Mouse (Mus musculus): Measurements from ENCODE around the gene Flrt1.
A peak's percentile ranks its signal among the peaks of the same experiment; 100 is the strongest.

Gene Flrt1

DNA sequence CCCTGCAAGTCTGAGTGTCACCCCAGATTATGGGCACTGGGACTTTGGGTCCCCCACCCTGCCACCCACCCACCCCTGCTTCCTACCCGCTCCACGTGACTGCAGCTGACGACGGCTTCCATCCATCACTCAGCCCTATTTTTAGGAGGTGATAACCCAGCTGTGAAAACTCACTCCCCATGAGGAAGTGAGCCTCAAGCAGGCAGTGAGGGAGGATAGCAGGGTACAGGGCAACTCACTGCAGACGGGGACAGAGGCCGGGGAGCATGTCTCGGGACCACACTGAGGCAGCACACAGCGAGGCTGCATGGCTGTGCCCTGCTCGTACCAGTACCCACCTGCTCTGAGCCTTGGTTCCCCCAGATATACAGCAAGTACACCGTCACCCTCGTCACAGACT lies 24.8 kb upstream of the Flrt1 start:
- DNase-seq (ENCODE audit: low spot score in 2 of 2), result no peak

DNA sequence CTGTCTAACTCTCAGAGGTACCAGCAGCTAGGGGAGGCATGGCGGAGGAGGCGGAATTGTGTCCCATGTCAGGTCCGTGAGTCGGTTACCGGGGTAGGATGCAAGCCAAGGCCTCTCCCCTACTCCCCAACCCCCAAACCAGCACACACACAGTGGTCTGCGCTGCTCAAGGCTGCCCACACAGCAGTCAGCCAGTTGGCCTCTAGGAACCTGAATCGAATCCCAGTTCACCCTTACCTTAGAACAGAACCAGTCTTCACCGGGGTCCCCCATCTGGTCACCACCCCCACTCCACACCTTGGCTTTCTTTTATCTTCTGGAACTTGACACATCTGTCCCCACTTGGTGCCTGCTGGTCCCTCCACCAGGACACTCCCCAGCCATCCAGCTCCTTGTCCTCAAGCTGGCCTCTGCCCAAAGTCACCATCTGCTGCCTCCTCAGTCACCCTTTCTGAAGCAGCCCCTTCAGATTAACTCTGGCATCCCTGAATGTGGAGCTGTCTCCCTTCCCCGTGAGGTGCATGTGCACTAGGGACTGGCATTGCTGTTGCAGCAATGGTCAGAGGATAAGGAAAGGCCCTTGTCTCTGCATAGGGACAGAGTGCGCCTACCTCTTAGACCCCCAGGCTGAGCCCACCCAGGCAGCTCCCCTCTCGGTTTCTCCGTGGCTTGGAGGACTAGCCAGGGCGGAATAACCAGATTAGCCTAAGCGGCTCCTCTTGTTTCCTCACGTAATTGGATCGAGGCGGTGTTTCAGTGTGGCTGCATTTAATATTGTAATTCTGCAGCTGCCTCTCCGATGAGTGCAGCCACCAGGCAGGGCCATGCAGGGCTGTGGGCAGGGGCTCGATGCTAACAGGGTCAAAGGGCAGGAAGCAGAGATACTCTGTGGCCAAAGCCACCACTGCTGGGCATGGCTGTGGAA lies 23.3 kb upstream of the Flrt1 start:
- DNase-seq (ENCODE audit: low spot score in 2 of 2), result no peak

DNA sequence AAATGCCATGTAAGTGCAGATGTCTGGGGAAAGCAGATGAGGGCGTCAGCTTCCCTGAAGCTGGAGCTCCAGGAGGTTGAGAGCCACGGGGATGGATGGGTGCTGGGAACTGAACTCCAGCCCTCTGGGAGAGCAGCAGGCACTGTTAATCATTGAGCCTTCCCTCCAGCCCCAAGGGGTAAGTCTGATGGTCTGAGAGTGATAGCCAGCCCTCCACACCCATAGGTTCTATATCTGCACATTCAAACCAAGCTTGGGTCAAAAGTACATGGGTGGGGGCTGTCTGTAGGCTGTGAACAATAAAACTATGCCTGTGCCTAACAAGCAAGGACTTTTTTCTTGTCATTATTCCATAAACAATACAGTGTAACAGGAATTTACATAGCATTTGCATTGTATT lies 21.4 kb upstream of the Flrt1 start:
- no peak for DNase-seq (ENCODE audit: low spot score in 2 of 2)

DNA sequence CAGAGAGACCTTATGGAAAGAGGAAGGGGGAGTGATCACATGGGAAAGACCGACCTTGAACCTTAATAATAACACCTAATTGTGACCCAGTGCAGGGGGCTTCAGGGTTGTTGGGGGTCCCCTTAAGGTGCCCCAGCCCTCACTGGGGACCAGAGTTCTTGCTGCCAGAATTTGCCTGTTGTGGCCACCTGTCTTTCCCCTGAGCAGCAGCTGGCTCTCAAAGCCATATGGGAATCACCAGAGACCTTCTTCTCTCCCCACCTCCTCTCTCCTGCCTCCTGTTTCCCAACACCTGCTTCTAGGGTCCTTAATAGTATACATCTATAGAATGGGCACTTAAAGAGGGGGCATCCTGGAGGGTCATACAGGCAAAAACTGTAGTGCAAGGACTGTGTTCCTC lies 20.7 kb upstream of the Flrt1 start:
- no peak for DNase-seq (ENCODE audit: low spot score in 2 of 2)

DNA sequence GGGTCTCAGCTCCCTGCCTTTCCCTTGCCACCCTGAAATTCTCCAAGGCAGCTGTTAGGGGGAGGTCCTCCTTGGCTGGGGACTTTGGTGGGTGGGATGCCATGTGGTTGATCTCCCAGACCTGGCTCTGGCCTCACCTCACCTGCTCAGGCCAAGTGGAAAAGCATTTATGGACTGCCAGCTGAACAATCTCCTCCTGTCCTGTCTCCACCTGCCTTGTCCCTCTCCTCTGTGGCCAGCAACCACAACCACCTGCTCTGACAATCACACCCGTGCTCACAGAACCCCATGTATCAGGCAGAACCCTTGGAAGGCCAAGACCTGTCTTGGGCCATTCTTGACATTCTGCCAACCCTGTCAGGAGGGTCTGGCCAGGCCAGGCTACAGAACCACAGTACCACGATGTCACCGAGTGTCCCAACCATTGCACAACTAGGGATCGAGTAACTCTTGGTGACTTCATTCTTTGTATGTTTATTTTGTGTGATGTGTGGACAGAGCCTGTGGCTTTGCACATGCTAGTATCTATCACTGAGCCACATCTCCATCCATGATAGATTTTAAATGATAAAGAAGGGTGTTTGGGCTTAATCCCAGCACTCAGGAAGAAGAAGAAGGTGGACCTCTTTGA lies 20.1 kb upstream of the Flrt1 start:
- no peak for DNase-seq (ENCODE audit: low spot score in 2 of 2)

DNA sequence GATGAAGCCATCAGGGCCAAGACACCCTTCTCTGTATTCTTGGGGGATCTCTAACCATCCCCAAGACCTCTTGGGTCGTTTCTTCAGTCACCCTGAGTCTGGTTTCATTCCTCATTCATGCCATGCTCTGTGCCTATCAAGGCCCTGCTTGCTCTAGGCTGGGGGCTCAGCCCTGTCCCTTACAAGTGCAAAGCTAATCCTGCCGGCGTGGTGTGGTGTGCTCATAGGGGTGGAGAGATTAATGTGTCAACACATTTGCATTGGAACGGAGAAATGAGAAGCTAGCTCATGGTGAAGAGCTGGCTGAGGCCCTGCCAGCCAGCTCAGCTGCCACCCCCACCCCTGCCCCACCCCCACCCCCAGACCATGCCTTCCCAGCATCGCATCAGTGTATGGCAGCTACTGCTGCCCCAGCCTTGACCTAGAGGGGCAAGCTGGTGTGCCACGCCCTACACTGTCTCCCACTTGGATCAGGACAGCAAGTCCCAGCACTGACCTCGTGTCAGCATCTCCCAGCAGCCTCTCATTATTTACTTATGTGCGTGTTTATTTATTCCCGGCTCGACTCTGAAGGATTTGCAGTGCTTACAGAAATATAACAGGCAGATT lies 17.3 kb upstream of the Flrt1 start:
- no peak for DNase-seq (ENCODE audit: low spot score in 2 of 2)

DNA sequence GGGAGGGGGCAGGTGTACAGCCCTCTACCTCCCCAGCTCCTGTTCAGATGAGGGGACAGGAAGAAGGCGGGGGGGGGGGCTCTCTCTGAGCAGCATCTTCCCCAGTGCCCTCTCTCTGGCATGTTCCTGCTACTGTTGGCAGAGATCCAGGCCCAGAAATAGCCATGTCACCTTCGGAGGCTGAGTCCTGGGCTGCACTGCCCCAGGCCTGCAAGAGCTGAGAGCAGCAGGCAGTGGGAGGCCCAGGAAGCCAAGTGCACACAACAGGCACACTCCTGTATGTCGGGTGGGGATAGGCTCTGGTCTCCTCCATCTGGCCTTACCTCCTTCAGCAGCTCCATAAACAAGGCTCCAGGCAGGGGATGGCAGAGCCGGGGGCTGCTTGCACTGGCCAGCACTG lies 16.7 kb upstream of the Flrt1 start:
- DNase-seq (ENCODE audit: low spot score in 2 of 2), result no peak

DNA sequence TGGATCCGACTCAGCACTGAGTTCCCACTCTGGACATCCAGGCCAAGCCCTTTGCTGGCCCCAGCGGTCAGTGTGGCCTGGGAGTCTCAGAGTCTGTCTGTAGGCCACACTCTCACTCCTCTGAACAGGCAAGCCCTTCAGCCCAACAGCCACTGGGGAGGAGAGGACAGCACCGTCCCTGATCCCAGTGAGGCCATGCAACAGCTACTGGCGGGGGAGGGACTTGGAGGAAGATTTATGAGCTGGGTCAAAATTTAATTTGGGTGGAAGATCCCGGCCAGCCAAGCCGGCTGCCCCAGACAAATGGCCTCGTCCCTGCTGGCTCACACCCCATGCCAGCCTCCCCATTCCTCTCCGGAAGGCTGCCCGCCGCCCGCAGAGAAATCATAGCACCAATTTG lies 15.7 kb upstream of the Flrt1 start:
- no peak for DNase-seq (ENCODE audit: low spot score in 2 of 2)

DNA sequence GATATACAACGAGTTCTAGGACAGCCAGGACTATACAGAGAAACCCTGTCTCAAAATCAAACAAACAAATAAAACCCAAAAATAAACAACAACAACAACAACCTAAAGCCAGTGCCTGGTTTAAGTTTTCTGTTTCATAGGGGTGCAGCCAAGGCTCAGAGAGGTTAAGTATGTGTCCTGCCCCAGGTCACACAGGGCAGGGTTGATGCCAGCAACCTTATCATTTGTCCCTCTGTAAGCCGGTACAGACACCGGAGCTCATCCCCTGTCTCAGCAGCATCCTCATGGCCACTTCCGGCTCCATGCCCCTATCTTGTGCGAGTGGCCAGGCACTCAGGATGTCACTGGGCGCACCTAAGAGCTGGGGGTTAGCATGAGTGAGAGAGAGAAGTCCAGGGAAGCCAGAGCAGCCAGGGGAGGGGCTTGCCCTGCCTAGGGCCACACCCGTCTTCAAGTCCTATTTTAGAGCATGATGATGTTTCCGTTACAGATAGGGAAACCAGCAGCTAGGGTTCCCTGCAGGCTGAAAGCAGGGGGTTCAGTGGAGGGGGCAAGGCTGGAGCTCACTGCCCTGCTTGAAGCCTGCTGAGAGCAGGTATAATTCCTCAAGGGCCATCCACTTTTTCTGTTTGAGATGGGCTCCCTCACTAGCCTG lies 12.3 kb upstream of the Flrt1 start:
- no peak for DNase-seq (ENCODE audit: low spot score in 2 of 2)

DNA sequence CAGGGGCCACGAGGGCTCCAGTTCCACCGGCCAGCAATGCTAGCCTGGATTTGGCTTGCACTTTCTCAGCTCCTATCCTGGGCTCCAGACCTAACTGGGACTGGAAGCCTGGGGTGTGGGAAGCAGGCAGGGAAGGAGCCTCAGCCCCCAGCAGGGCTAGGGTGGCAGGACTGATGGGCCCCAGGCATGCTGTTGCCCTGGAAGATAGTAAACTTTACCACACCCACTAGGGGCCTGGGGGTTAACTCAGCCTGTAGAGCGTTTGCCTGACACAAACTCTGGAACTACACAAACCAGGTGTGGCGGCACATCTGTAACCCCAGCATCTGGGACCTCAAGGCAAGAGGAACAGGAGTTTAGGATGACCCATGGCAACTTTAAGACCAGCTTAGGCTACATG lies 11.6 kb upstream of the Flrt1 start:
- no peak for DNase-seq (ENCODE audit: low spot score in 2 of 2)

DNA sequence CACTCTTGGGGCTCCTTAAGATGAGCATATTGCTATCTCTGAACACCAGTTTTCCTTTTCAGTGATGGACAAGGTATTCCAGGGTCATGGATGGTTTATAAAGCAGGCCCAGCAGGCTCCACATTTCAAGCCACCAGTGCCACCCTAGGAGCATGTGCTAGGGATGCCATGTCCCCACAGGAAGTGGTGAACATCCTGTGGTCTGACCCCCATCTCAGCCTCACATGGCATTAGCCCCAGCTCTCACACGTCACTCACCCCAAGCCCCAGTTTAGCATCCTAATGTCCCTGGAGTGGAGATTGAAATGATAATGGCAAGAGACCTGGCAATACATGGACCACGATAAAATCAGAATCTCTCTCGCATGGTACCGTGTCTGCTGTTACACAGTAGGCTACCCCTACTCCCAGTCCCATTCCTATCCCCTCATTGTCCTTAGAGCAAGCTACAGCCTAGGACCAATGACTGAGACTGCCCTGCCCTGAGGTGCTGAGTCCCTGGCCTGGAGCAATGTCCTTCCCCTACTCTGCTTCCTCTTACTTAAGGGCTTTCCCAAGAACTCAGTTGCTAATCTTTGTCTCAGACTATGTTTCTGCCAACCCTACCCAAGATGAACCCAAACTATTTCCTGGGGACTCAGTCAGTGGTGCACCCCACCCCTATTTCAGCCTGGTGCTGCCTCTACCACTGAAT lies 10.7 kb upstream of the Flrt1 start:
- DNase-seq (ENCODE audit: low spot score in 2 of 2), result no peak

DNA sequence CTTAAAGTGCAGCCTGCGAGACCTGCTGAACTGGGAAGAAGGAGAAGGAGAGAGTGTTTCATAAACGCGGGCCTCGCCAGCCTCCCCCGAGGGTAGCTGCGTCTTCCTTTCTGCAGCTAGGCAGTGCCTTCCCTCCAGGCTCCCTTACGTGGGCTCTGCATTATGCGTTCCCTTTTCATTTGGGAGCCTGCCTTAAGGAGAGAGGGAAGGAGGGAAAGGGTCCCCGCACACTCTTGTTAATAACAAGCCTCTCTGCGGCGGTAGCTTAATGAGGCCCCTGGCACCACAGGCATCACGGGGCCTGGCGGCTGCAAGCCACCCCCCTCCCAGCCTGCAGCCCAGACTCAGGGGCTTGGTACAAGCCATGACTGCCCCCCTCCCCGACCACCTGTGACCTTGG lies 8.0 kb upstream of the Flrt1 start:
- no peak for DNase-seq (ENCODE audit: low spot score in 2 of 2)

DNA sequence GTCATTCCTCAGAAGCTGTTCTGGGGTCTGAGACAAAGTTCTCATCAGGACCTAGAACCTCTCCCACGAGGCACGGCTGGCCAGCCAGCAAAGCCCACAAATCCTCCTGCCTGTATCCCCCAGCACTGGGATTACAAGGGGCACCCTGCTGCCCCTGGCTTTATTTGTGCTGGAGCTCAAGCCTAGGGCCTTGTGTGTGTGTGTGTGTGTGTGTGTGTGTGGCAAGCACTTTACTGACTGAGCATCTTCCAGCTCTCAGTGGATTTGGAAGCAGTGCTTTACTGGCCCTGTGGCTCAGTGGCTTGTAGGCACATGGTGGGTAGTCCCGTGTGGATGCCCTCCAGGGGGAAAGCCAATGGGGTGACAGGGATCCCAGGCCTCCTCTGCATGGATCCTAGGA lies 7.1 kb upstream of the Flrt1 start:
- no peak for DNase-seq (ENCODE audit: low spot score in 2 of 2)

DNA sequence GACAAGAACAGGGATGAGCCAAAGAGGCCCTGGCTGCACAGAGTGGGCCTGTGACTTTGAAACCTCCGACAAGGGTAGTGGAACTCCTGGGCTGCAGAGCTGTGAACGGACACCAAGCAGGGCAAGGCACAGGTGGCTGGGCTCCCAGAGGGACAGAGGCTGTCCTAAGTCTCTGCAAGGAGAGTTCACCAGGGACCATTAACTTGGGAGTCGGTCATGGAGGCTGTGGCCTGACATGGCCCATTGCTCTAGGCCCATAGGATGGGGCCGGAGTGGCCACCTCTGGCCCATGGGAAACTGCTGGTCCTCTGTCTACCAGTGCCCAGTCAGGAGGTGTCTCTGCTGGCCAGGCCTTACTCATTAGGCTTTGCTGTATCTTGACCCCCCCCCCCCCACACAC lies 6.2 kb upstream of the Flrt1 start:
- DNase-seq (ENCODE audit: low spot score in 2 of 2), result no peak

DNA sequence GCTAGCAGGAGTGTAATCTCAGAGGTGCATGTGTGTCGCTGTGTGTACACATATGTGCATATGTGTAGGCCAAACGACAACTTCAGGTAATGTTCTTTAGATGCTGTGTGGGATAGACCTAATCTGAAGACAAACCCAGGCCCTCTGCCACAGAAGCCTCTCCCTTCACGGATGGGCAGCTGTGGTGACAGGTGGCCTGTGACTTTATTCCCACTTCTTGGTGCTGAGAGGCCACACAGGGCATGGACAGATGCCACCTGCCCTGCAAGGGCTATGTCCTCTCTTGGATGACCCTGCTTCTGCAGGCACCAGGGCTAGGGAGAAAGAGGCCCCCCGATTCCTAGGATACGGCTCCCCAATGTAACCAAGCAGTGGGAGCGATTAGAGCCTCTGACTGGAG lies 5.8 kb upstream of the Flrt1 start:
- DNase-seq (ENCODE audit: low spot score in 2 of 2), result no peak

DNA sequence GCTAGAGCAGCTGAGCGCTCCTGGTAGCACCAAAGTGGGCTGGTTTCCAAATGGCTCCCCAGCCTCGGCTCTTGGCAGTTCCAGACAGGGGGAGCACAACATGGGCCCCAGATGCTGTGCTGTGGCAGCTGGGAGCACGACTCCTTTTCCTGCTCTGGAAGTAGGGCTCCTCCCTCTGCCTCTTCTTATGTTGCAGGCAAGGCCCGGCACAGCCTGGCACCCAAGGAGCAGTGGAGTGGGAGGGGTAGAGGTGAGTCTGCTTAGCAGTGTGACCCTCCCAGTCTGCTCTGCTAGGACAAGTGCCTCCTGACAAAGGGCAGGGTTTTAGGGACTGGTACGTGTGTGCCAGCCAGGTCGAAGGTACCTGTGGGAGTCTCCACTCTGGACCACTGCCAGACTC lies 5.3 kb upstream of the Flrt1 start:
- peak in 1 of 2 experiments; percentile 38 for DNase-seq (ENCODE audit: low spot score in 2 of 2)

DNA sequence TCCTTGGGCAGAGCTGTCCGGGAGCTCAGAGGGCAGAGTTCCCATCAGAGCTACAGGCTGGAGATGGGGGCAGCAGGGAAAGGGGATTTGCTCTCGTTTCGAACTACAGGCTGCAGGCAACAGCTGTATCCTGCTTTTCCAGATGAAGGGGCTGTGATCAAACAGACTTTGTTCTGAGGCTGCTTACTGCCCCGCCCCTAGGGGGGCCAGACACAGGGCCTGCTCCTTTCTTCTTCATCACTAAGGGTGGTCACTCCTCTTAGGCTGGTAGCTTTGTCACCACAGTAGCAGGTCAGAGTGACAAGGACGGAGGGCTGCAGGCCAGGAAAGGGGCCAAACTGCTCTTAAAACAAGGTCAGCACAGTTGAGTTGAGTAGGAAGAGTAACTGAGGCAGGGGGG lies 4.6 kb upstream of the Flrt1 start:
- no peak for DNase-seq (ENCODE audit: low spot score in 2 of 2)

DNA sequence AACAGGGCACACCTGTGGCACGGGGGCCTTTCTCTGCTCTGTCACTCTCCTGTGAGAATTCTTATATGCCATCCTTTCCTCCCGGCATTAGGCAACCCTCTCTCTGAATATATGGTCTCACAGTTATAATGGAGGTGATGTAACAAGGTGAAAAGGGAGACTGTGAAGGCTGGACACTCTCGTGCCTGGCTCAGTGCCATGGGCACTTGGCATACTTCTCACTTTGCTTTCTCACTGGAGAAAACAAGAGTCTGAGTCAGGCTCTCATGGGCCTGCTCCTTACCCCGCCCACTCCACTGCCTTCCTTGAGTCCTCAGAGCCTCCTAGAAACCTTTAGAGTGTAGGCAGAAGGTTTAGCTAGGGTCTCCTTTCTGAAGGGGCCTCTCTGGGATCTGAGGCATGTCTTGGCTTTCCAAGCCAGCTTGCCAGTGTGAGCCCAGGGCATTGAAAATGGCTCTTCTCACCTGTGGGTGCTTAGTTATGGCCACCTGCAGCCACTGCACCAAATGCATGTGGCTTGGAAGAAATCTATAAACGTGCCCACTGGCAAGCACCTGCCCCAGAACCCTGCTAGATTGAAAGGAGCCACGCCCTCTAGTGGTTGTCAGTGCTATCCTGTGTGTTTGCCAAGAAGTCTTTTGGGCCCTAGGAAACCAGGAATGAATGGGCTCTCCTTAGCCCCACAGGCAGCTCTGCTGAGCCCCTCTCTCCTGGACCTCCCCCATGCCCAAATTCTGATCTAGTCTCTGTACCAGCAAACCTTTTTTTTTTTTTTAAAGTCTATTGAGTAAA lies 2.8 kb upstream of the Flrt1 start:
- DNase-seq (ENCODE audit: low spot score in 2 of 2), result peak; percentile 19 to 70

DNA sequence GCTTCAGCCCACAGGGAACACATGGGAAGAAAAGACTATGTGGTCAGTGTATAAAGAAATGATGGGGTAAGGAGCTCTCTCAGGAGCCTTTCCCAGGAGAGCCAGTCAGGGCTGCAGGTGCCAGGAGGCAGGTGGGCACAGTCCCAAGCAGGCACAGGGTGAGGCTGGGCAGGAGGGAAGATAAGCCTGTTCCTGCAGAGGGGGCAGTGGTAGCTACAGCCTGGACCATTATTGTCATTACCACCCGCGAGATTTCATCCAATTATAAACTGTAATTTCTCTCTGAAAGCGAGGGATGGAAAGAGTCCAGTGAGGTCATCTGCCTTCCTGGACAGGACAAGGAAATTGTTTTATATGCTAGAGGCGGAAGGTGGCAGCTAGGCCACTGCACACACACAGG lies 1.6 kb upstream of the Flrt1 start:
- no peak for DNase-seq (ENCODE audit: low spot score in 2 of 2)

DNA sequence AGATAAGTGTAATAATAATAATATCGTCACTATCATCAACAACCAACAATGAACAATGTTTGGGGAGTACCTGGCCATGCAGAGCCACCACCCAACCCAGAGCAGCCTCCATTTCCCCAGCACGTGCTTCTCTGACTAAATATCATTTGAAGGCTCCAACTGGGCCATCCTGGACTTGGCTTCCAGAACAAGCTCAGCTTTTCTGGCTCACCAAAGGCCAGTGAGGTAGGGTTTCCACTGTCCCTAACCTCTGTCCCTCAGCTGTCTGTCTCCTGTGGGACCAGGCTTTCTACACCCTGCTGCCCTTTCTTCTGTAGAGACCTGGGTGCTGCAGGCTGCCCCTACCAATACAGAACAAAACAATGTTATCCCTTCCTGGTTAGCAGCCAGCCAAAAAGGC lies 1.0 kb upstream of the Flrt1 start:
- DNase-seq (ENCODE audit: low spot score in 2 of 2), result no peak

DNA sequence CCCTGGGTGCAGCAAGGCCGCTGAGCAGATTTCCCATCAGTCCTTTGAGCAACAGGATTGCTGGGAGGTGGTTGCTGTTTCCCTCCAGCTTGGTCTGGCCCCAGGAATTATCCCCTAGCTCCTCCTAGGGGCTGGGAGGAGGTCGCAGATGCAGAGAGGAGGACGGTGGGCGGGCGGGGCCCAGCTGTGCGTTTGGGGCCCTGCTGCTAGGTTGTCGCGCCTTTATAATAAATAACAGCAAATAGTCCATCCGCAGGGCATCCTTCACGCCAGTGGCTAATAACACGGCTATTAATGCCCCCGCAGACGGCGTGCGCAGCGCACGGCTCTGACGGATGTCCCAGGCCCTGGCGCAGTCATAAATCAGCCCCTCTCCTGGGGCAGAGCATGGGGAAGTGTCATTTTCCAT lies 1.5 kb downstream of the Flrt1 start:
- no peak for DNase-seq (ENCODE audit: low spot score in 2 of 2)
